Mouse (Mus musculus) cerebellum, adult (tissue): Measurements from ENCODE around the gene Gm9821.

Source experiments
- ATAC-seq: cut with Nextera tagmentation; 2 replicates; pipeline ENCODE4 v1.9.2; 2017; ENCODE audit warnings: mild to moderate bottlenecking, moderate library complexity, mixed read lengths; ENCODE audit not compliant: insufficient number of reproducible peaks, low FRiP score, low TSS enrichment

The Gm9821 gene

DNA sequence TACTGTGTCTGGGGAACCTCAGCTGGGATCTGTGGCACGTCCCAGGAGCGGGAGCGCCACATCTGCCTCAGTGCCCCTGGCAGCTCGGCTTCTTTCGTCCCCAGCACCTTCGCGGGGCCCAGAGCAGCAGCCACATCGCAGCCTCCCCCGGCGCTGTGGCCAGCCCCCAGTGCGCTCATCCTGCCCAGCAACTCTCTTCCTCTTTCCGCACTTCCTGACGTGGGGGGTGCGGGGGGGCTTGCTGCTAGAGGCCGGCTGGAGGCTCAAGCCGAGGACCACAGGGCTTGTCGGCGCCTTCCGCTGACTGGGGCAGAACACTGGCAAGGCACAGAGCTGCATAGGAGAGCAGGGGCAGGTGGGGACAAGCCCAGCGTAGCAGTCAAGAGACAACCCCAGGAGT, 19.9 kb downstream of the Gm9821 start:
- ATAC-seq, result no peak

DNA sequence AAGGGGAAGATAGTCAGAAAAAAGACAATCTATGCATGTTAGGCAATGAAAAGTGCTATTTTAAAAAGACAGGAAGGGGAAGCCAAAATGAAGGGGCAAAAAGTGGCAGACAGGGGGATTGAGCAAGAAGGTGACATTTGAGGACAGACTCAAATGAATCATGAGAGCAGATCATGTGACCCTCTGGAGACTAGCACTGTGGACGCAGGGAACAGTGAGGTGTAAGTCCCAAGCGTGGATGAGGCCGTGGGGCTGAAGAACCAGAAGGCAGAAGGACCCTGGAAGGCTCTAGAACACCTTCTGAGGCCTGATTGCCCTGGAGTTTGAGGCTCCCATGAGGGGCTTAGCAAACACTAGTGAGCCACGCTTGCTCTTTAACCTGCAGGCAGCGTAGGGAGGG, 20.9 kb downstream of the Gm9821 start:
- ATAC-seq, result no peak

DNA sequence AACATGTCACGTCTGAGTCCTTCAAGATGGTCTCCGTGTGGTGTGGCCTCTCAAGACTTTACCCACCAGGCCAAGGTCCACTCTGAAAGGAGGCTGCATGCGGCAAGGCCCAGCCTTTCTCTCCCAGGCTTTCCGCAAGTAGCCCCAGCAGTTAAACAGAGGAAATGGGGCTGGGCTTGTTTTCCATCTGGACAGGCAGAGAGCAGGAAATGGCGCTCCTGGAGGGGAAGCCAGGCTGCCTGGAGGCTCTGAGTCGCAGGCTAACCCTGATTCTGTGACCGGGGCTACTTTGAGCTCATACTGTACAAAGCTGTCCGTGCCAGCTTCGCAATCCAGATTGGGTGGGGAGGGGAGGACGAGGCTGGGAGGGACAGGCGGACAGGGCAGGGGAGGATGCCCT, 22.5 kb downstream of the Gm9821 start:
- no peak for ATAC-seq

- ATAC-seq, result peak; percentile 42
Measured at GRCm38 (mm10) chr2:91971231-91972097, 26.0 kb downstream of the Gm9821 start.

DNA sequence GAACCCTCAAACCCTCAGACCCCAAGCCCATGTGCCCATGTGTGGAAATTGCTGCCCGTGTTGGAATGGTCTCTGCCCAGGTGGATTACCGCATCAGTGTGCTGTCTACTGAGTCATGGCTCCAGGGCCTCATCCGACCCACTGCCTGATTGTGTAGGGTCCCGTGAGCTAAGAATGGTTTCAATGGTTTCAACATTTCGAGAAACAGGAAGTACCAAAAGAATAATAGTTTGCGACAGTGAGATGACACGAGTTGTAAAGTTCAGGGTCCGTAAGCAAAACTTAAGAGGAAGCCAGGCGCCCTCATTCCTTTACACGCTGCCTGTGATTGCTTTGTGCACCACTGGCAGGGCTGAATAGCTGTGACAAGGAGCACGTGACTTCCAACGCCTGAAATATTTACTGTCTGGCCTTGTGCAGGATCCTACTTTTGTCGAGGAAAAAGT, 26.6 kb downstream of the Gm9821 start:
- no peak for ATAC-seq

GRCm38 (mm10) chr2:91973416-91974135, 28.1 kb downstream of the Gm9821 start:
- ATAC-seq, result no peak

DNA sequence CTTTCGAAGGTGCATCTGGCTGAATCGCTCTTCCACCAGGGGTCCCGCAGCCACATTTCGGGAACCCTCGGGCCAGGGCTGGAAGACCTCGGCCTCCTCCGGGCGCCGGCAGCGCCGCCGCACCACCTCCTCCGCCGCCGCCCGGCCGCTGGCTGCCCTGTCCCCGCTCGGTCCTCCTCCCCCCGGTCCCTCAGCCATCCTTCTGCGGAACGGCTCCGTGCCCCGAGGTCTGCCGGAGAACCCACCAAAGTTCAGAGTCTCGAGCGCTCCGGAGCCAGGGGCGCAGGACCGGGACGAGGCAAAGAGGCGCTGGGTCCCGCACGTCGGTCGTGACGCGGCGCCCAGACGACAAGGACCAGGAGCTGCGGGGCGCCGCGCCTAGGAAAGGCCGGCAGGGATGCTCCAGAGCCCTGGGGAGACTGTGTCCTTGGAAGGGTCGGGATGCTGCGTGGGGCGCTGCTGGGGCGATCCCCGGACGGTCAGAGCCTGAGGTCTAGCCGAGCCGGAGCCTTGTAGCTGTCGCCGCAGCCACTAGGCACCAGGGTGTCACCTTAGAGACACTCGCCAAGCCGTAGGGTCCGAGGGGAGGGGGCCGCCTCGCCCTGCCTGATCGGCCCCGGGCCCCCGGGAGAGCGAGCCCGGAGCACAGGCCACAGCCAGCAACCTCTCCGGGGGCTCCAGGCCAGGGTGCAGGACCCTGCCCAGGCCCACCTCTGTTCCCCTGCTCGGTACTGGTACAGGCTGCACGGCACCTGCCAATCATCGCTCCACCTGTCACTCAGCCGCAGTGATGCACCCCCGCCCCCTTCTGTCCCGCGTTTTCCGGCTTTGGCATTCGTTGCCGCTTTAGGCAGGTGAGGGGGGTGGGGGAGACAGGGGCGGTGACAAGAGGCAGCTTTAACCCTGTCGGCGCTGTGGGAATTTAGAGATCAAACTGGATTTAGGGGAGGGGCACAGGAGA, 30.4 kb downstream of the Gm9821 start, which contains the start of gene Dgkz:
TSS of gene Dgkz (minus strand) at position 284 of the 961 bp plus-strand sequence.
- ATAC-seq, result 0 out of 2 replicates have a peak, but pooled peaks have one; percentile 12

- no peak for ATAC-seq
Measured at GRCm38 (mm10) chr2:91977960-91978359, 32.5 kb downstream of the Gm9821 start.

GRCm38 (mm10) chr2:91978547-91978946, 33.0 kb downstream of the Gm9821 start:
- no peak for ATAC-seq

DNA sequence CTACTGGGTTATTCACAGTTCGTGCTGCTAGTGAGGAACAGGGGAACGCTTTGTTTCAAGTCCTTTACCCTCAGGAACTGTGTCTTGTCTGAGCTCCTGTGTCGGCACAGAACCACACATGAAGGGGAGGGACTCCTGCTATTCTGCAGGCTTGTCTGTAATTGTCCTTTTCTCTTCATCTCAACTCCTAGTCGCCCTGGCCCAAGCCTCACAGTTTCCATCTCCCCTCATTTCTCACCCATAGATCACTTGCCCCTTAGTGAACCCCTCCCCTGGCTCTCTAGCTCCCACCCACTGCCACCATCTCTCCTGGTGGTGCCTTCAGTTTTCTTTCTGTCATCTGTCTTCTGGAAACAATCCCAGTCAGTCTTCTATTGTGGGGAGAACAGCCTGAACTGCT, 34.7 kb downstream of the Gm9821 start:
- ATAC-seq, result no peak

- no peak for ATAC-seq
Measured at GRCm38 (mm10) chr2:91980830-91981229, 35.3 kb downstream of the Gm9821 start.

- ATAC-seq, result no peak
Measured at GRCm38 (mm10) chr2:91984439-91984838, 38.9 kb downstream of the Gm9821 start.

- no peak for ATAC-seq
Measured at GRCm38 (mm10) chr2:91984906-91985525, 39.5 kb downstream of the Gm9821 start.

- ATAC-seq, result peak; percentile 60; the same call in 1 of the 2 replicates
Measured at GRCm38 (mm10) chr2:91986071-91986470, 40.6 kb downstream of the Gm9821 start.

DNA sequence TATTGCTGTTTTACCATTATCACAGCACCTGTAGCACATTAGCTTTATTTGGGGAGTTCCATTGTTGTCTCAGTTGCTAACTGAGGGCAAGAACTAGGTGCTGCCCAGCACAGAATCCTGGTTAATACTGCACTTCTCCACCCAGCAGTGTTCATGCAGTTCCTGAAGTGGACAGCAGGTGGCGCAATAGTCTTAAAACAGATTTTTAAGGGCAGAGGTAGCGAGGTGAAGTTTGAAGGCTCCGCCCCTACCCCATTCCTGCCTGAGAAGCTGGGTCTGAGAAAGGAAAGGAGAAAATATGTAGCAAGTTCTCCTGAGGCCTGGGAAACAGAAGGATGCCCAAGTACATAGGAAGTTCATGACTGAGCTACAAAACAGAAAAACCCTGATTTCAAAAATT, 42.0 kb downstream of the Gm9821 start:
- peak; percentile 58 for ATAC-seq

GRCm38 (mm10) chr2:91989750-91990149, 44.2 kb downstream of the Gm9821 start:
- ATAC-seq, result no peak

- ATAC-seq, result no peak
Measured at GRCm38 (mm10) chr2:91993409-91993808, 47.9 kb downstream of the Gm9821 start.

- ATAC-seq, result no peak
Measured at GRCm38 (mm10) chr2:91996006-91996405, 50.5 kb downstream of the Gm9821 start.
